Mouse (Mus musculus) intestine, embryonic 15.5 days (tissue): ENCODE measurements around the gene Zdhhc5. TPM values are rescaled to one million over a fixed set of nuclear protein-coding genes. Genes with fewer than 3 reads are reported as not detected.

Experiments
- ATAC-seq: fragments of 200-750 bp; cut with Nextera tagmentation; 2 replicates; pipeline ENCODE4 v1.8.0; 2017; ENCODE audit warnings: moderate TSS enrichment, moderate library complexity
- H3K27ac ChIP-seq: fragments of 300-500 bp; sonication (generic); 2 replicates; pipeline ENCODE4 v1.5.1; 2015; ENCODE audit warnings: mild to moderate bottlenecking, inconsistent platforms
- H3K27me3 ChIP-seq: fragments of 300-500 bp; sonication (generic); replicated peaks from 2 replicates; pipeline ENCODE4 v1.6.1; 2015; ENCODE audit warnings: inconsistent platforms
- H3K36me3 ChIP-seq: fragments of 300-500 bp; sonication (generic); 2 replicates; pipeline ENCODE4 v1.6.1; 2015; ENCODE audit warnings: inconsistent platforms
- H3K4me1 ChIP-seq: fragments of 300-500 bp; sonication (generic); replicated peaks from 2 replicates; pipeline ENCODE4 v1.6.1; 2015; ENCODE audit warnings: inconsistent platforms
- H3K4me2 ChIP-seq: fragments of 300-500 bp; sonication (generic); replicated peaks from 2 replicates; pipeline ENCODE4 v1.6.1; 2015; ENCODE audit warnings: mild to moderate bottlenecking, inconsistent platforms
- H3K4me3 ChIP-seq: fragments of 300-500 bp; sonication (generic); replicated peaks from 2 replicates; pipeline ENCODE4 v1.5.1; 2015; ENCODE audit warnings: inconsistent platforms
- H3K9ac ChIP-seq: fragments of 300-500 bp; sonication (generic); 2 replicates; pipeline ENCODE4 v1.6.1; 2015; ENCODE audit warnings: inconsistent platforms
- H3K9me3 ChIP-seq: fragments of 300-500 bp; sonication (generic); 2 replicates; pipeline ENCODE4 v1.6.1; 2016; ENCODE audit warnings: inconsistent platforms
- WGBS: fragments of 180-500 bp; shearing (Covaris S2); methylation state at CpG from one replicate; pipeline ENCODE4 v1.1.7; 2015; 5-methylcytosine and 5-hydroxymethylcytosine counted together
- polyA plus RNA-seq: library from polyadenylated mRNA; unstranded; fragments of >200 nt; fragmentation: Nextera tagmentation; extraction: Ambion mirVana; gene quantifications from 2 replicates; pipeline ENCODE4 v1.2.1, GENCODE M21; 2015

Gene Zdhhc5
- polyA plus RNA-seq, result 24.6 and 26.5 TPM in 2 replicates

- peaks cover 3% of the 10 kb centered on the region for H3K36me3 ChIP-seq
- H3K4me3 ChIP-seq, result peak within 1 kb of the TSS; percentile 98
- H3K27me3 ChIP-seq, result no peaks in the 10 kb centered on the region
- no peaks in the 10 kb centered on the region for H3K9me3 ChIP-seq
- peak; percentile 96 for ATAC-seq
- H3K27ac ChIP-seq, result peak within 1 kb of the TSS; percentile 100
- H3K4me2 ChIP-seq, result peak within 1 kb of the TSS; percentile 82
- under 1% methylated on average over 104 of the region's 107 CpGs for WGBS
- no peaks in the 10 kb centered on the region; the same call in 1 of the 2 replicates for H3K4me1 ChIP-seq
- H3K9ac ChIP-seq, result peak within 1 kb of the TSS; percentile 91
Observed at GRCm38 (mm10) chr2:84714811-84715561, at the start of gene Zdhhc5. Gene Zdhhc5 (minus strand): TSS chr2:84715180.

GRCm38 (mm10) chr2:84762818-84763217 lies 47.8 kb upstream of the Zdhhc5 start:
- WGBS, result 61% methylated on average over 1 of the region's 1 CpGs
- H3K9me3 ChIP-seq, result no peaks in the 10 kb centered on the region
- H3K36me3 ChIP-seq, result no peaks in the 10 kb centered on the region
- H3K4me3 ChIP-seq, result no peak overlapping the region
- no peaks in the 10 kb centered on the region for H3K27me3 ChIP-seq
- no peaks in the 10 kb centered on the region for H3K4me1 ChIP-seq
- H3K27ac ChIP-seq, result no peak overlapping the region
- no peak overlapping the region for H3K9ac ChIP-seq
- ATAC-seq, result no peak
- no peak overlapping the region for H3K4me2 ChIP-seq

GRCm38 (mm10) chr2:84762295-84762694 lies 47.3 kb upstream of the Zdhhc5 start:
- WGBS, result 66% methylated on average over 4 of the region's 4 CpGs
- H3K27me3 ChIP-seq, result no peaks in the 10 kb centered on the region
- no peaks in the 10 kb centered on the region for H3K4me1 ChIP-seq
- H3K9me3 ChIP-seq, result no peaks in the 10 kb centered on the region
- H3K36me3 ChIP-seq, result no peaks in the 10 kb centered on the region
- H3K4me2 ChIP-seq, result no peak overlapping the region
- no peak overlapping the region for H3K27ac ChIP-seq
- no peak overlapping the region for H3K4me3 ChIP-seq
- H3K9ac ChIP-seq, result no peak overlapping the region
- no peak for ATAC-seq

DNA sequence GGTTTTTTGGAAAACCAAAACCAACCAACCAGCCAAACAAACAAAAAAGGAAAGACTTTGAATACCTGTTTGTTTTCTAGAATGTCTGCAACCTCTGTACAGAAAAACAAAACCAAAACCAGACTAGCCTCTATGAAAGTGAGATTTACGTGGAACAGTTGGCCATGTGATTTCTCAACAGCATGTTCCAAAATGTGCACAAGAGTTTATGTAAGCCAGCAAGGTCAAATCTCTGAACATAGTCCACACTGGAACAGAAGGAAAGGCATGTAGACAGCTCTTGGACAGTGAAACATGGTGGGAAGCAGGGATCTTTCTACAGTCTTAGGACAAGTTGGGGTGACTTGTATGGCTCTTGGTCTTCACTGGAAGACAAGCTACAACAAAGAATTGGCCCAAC lies 46.9 kb upstream of the Zdhhc5 start:
- Histone ChIP-seq H3K36me3 (no peaks in the 10 kb centered on the region), H3K4me3 (no peak overlapping the region), H3K4me2 (no peak overlapping the region), H3K9me3 (no peaks in the 10 kb centered on the region), H3K9ac (no peak overlapping the region), H3K27me3 (no peaks in the 10 kb centered on the region), H3K27ac (no peak overlapping the region), H3K4me1 (no peaks in the 10 kb centered on the region)
- WGBS, result 79% methylated on average over 1 of the region's 1 CpGs
- no peak for ATAC-seq

DNA sequence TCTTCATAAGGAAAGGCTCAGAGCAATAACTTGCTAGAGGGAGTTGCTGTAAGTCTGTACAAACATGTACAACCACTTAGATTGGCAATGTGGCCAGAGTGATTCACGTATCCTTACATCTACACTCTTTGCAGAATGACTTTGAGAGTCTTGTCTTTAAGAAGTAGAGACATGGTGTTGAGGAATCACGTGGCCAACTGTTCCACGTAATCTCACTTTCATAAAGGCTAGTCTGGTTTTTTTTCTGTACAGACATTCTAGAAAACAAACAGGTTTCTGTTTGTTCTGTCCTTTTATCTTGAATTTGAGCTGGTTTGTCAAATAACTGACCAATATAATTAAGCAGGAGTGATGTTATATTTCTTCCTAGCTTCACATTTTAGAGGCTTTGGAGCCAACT lies 46.3 kb upstream of the Zdhhc5 start:
- 79% methylated on average over 3 of the region's 3 CpGs for WGBS

GRCm38 (mm10) chr2:84760777-84761176 lies 45.8 kb upstream of the Zdhhc5 start:
- Histone ChIP-seq H3K27me3 (no peaks in the 10 kb centered on the region), H3K4me1 (no peaks in the 10 kb centered on the region), H3K36me3 (no peaks in the 10 kb centered on the region), H3K4me2 (no peak overlapping the region), H3K27ac (no peak overlapping the region), H3K9me3 (no peaks in the 10 kb centered on the region), H3K4me3 (no peak overlapping the region), H3K9ac (no peak overlapping the region)
- WGBS, result 63% methylated on average over 8 of the region's 8 CpGs
- ATAC-seq, result no peak

More for the DNA sequence above, 46.3 kb upstream of the Zdhhc5 start:
- Histone ChIP-seq H3K27me3 (no peaks in the 10 kb centered on the region), H3K4me3 (no peak overlapping the region), H3K9me3 (no peaks in the 10 kb centered on the region), H3K4me2 (no peak overlapping the region), H3K27ac (no peak overlapping the region), H3K9ac (no peak overlapping the region), H3K4me1 (no peaks in the 10 kb centered on the region), H3K36me3 (no peaks in the 10 kb centered on the region)
- ATAC-seq, result no peak

DNA sequence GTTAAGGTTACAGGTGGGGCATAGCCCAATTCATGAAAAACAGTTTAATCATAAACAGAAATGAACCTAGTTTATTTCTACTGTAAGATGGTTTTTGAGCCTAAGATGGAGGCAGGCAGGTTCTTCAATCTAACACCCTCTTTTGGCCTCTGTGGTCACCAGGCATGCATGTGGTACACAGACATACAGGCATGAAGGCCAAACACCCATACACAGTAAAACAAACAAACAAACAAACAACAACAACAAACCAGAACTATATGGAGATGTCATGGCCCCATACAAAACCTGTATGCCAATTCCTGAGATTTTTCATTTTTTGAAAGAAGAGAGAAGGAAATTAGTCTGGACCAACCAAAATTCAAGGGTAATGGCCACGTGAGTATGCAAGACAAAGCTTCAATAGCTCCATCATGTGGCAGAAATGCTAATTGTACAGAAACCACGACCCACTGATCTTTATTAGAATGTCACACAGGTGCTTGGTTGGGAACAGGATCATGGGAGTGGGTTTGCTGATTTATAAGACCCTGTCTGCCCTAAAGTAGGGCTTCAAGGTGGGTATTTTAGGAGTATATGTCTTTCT lies 43.7 kb upstream of the Zdhhc5 start:
- Histone ChIP-seq H3K27ac (no peak overlapping the region), H3K9me3 (no peaks in the 10 kb centered on the region), H3K36me3 (no peaks in the 10 kb centered on the region), H3K27me3 (no peaks in the 10 kb centered on the region), H3K4me2 (no peak overlapping the region), H3K9ac (no peak overlapping the region), H3K4me1 (no peaks in the 10 kb centered on the region), H3K4me3 (no peak overlapping the region)
- 0% methylated on average over 2 of the region's 2 CpGs for WGBS
- peak; percentile 62 for ATAC-seq

DNA sequence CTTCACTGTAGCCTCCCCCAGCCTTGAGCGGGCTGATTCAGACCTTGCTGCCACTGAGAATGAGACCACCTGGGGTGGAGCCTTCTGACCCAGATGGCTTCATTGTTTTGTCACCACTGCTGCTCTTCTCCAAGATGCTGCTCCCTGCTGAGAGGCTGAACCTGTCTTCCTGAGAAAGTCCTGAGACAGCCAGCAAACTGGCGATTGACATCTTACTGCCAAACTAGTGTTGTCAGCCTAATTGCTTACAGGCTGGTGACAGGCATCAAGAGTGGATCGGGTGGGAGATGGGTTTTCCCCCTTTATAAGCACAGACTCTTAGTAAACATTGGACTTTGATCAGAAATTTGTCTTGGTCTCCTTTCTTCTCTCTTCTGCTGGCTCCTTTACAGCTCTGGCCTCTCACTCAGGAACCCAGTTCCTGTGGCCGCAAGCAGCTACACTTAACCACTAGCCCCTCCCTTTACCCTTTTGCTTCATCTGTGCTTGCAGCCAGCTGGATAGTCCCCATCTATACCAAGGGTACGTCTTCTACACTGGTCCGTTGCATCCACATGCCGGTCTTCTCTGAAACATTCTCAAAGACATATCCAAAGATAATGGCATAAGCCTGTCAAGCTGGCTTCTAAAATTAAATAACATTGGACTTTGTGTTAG lies 42.2 kb upstream of the Zdhhc5 start:
- no peak overlapping the region for H3K9ac ChIP-seq
- H3K27me3 ChIP-seq, result no peaks in the 10 kb centered on the region
- no peak overlapping the region for H3K4me3 ChIP-seq
- no peaks in the 10 kb centered on the region for H3K36me3 ChIP-seq
- H3K4me1 ChIP-seq, result no peaks in the 10 kb centered on the region
- H3K4me2 ChIP-seq, result no peak overlapping the region
- H3K9me3 ChIP-seq, result no peaks in the 10 kb centered on the region
- 60% methylated on average over 7 of the region's 7 CpGs for WGBS
- no peak overlapping the region for H3K27ac ChIP-seq
- ATAC-seq, result no peak

DNA sequence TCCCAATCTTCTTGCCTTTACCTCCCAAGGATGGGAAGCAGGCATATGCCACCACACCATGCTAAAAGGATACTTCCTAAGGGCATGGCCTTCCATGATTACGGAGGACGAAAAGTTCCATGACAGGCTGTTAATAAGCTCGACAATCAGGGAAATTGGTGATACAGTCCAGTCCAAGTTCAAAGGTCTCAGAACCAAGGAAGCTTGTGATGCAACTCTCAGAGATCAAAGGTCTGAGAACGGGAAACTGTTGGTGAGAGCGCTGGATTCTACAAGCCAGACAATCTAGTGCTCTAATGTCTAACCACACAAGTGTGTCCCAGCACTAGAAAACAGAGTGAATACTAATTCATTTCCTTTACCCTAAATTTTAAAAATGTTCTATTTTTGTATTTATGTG lies 41.3 kb upstream of the Zdhhc5 start:
- H3K9me3 ChIP-seq, result no peaks in the 10 kb centered on the region
- H3K4me2 ChIP-seq, result no peak overlapping the region
- no peak overlapping the region for H3K9ac ChIP-seq
- H3K4me3 ChIP-seq, result no peak overlapping the region
- 49% methylated on average over 5 of the region's 5 CpGs for WGBS
- peak; percentile 85 for ATAC-seq
- H3K27me3 ChIP-seq, result no peaks in the 10 kb centered on the region
- H3K27ac ChIP-seq, result no peak overlapping the region
- H3K36me3 ChIP-seq, result no peaks in the 10 kb centered on the region
- no peaks in the 10 kb centered on the region for H3K4me1 ChIP-seq

DNA sequence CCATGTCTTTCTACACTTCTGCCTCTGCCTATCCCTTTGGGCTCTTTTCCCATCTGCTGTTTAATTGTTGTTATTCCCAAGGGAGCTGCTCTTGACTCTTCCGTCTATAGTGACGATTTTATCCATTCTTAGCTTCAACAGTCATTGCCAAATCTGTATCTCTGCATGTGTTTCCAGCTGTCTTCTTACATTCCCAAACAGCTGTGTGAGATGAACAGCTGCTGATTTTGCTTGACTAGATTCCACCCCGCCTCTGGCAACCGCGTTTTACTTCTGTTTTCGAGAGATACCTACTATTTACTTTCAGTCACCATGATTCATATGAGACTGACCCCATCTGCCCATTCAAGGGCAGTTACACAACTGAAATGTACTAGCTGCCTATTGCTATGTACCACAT lies 35.1 kb upstream of the Zdhhc5 start:
- no peaks in the 10 kb centered on the region for H3K4me1 ChIP-seq
- no peaks in the 10 kb centered on the region for H3K27me3 ChIP-seq
- no peaks in the 10 kb centered on the region for H3K9me3 ChIP-seq
- ATAC-seq, result no peak
- H3K4me3 ChIP-seq, result no peak overlapping the region
- no peak overlapping the region for H3K4me2 ChIP-seq
- H3K9ac ChIP-seq, result no peak overlapping the region
- WGBS, result 56% methylated on average over 6 of the region's 6 CpGs
- H3K36me3 ChIP-seq, result no peaks in the 10 kb centered on the region
- H3K27ac ChIP-seq, result no peak overlapping the region

GRCm38 (mm10) chr2:84744126-84744525 lies 29.1 kb upstream of the Zdhhc5 start:
- WGBS, result under 1% methylated on average over 10 of the region's 10 CpGs
- peak; percentile 68 for ATAC-seq

GRCm38 (mm10) chr2:84743561-84743960 lies 28.6 kb upstream of the Zdhhc5 start, which contains the start of gene Gm19426:
Gene Gm19426 (minus strand): TSS chr2:84743655.
- H3K9me3 ChIP-seq, result no peaks in the 10 kb centered on the region
- H3K36me3 ChIP-seq, result no peaks in the 10 kb centered on the region
- ATAC-seq, result peak; percentile 95
- no peaks in the 10 kb centered on the region for H3K27me3 ChIP-seq
- peak within 1 kb of the TSS; percentile 99 for H3K9ac ChIP-seq
- H3K4me1 ChIP-seq, result peaks cover 40% of the 10 kb centered on the region
- 1% methylated on average over 25 of the region's 25 CpGs for WGBS
- peak within 1 kb of the TSS; percentile 76 for H3K4me2 ChIP-seq
- H3K4me3 ChIP-seq, result peak within 1 kb of the TSS; percentile 90
- H3K27ac ChIP-seq, result peak within 1 kb of the TSS; percentile 99

More at GRCm38 (mm10) chr2:84744126-84744525, 29.1 kb upstream of the Zdhhc5 start:
- Histone ChIP-seq H3K4me2 (peak overlapping the region; percentile 76), H3K36me3 (no peaks in the 10 kb centered on the region), H3K4me1 (peaks cover 35% of the 10 kb centered on the region), H3K4me3 (peak overlapping the region; percentile 90), H3K27ac (peak overlapping the region; percentile 99), H3K27me3 (no peaks in the 10 kb centered on the region), H3K9me3 (no peaks in the 10 kb centered on the region), H3K9ac (peak overlapping the region; percentile 43)
